Mouse (Mus musculus) right cerebral cortex, postnatal 36 days (tissue): ENCODE data around the gene Lysmd2.
"Not testable (repeated sequence)": the region's sequence is repeated elsewhere in the genome, so short reads cannot be mapped to it uniquely, and the experiment has no call there.

ENCODE experiments used
- DNase-seq, 2 experiments: peaks; one replicate each; pipeline ENCODE4 v3.0.0; 2022; ENCODE audit warnings: low spot score in 2 of 2, mixed read lengths in 1 of 2

Lysmd2 gene

GRCm38 (mm10) chr9:75626308-75626604 lies 715 bp downstream of the Lysmd2 start:
- no peak for DNase-seq

- no peak for DNase-seq
These were observed 5.4 kb downstream of the Lysmd2 start for GRCm38 (mm10) chr9:75630823-75631454.

- no peak for DNase-seq
These were observed 6.6 kb downstream of the Lysmd2 start for GRCm38 (mm10) chr9:75632111-75632510.

DNA sequence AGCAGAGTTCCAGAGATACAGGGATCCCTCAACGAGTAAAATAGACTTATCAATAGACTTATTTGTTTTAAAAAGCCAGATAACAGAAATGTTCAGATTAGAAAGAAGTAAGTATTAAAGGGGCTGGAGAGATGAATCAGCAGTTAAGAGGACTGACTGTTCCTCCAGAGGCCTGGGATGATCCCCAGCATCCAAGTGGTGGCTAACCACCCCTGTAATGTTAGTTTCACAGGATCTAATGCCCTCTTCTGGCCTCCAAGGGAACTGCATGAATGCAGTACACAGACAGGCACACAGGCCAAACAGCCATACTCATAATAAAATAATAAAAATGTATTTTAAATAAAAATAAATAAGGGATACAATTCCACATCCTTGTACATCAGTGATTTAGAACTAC lies 7.4 kb downstream of the Lysmd2 start:
- DNase-seq: no peak

GRCm38 (mm10) chr9:75633603-75634002 lies 8.1 kb downstream of the Lysmd2 start:
- no peak for DNase-seq

- DNase-seq: no peak
These were observed 8.7 kb downstream of the Lysmd2 start for GRCm38 (mm10) chr9:75634226-75634625.

DNA sequence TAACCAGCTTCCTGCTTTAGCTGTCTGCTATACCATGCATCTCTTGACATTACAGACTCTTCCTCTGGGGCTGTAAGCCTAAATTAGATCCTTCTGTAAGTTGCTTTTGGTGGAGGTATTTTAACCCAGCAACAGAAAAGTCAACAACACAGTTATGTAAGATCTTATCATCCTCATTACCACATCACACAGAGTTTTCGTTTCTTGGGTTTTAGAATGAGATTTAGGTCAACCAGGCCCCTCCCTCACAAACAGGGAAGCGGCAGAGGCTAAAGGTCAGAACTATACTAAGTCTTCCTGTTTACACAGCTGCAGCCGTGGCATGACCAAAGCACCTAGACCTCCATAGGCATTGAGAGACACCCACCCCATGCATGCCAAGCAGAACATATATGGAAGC lies 19.9 kb downstream of the Lysmd2 start:
- no peak for DNase-seq

DNA sequence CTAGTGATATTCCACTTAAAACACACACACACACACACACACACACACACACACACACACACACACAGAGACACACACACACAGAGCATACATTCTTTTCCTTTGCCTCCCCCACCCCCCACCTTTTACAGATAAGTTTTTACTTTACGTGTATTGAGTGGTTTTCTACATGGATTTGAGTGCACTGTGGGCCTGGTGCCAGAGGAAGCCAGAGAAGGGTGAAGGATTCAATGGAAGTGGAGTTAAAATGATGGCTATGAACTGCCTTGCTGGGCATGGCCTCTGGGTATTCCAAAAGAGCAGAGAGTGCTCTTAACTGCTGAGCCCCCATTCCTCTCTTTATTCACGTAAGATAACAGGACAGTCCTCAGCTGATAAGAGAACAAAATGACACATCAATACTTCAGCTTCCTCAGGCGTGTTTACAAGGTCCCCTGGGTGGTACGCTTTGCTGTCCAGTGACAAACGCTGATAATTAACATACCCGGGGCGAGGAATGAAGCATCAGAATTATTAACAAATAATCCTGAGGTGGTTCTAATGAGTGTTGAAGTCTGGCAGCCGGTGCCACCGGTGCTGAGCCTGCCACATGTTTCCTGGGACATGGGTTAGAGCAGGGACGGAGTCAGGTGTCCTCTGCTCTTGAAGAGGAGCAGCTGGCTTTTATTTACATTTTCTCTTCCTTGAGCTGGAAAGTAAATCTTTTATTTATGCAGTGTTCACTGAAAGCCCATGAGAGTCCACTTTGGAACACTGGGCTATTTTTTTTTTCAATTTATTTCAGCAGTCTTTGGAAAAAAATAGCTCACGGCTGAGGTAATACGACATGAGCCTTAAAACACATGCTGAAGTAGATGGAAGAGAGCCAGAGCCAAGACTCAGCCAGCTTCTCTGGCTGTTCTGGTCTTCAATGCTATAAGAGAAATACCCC lies 28.7 kb downstream of the Lysmd2 start:
- no peak for DNase-seq

GRCm38 (mm10) chr9:75656456-75656855 lies 30.9 kb downstream of the Lysmd2 start:
- DNase-seq: not testable (repeated sequence)

GRCm38 (mm10) chr9:75660917-75661316 lies 35.4 kb downstream of the Lysmd2 start:
- DNase-seq: peak; percentile 62 to 82

- DNase-seq: no peak
These were observed 39.8 kb downstream of the Lysmd2 start for GRCm38 (mm10) chr9:75665364-75665763.

DNA sequence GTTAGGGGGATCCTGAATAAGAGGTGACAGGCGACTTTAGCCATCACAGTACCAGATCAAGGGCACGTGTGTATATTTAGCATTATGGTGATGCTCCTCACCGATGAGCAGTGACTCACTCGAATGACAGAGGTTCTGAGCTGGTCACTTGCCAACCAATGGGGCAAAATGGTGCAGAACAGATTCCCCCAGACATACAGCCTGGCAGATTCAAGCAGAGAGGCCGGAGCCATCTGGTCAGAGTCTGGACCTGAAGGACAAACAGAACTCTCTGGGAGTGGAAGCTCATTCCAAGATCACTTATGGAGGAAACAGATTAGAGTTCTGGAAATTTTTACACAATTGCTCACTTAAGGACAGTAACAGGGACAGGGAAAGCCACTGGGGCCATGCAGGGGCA lies 41.1 kb downstream of the Lysmd2 start:
- DNase-seq: no peak

DNA sequence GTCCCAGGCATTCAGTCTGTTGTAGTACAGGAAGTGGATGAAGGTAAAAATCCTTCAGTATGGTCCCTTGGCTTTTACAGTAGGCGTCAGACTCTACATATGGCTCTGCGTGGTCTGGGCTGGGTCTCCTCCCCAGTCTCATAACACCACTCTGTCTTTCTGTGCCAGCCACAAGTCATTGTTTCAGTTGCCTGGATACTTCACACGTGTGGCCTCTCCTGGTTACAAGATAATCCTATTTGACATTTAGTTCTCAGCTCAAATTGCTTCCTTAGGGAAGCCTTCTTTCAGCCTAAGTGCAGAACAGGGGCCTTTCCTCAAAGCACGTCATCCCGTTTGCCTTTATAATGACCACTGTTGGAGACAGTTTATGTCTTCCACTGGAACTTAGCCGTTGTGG lies 47.2 kb downstream of the Lysmd2 start:
- DNase-seq: no peak

GRCm38 (mm10) chr9:75676226-75676625 lies 50.7 kb downstream of the Lysmd2 start:
- peak; percentile 58 to 74 for DNase-seq

DNA sequence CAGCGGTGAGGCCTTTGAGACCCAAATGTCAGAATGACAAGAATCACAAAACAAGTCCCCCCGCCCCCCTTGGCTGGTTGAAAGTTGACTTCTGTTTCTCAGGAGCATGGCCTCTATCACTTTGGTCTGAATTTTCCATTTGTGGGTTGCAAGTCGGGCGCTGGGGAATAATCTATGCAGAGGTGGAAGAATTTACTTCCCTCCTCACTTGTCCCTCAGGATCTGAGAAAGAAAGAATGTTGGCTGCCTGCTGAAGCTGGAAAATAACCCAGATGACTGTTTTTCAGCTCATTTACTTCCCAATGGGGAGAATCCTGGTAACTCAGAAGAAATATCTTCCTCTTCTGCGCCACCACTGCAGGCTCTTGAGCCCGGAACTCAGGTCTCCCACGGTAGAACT lies 52.8 kb downstream of the Lysmd2 start:
- DNase-seq: no peak

- no peak for DNase-seq
These were observed 54.1 kb downstream of the Lysmd2 start for GRCm38 (mm10) chr9:75679629-75680028.

- peak in 1 of 2 experiments; percentile 19 for DNase-seq
These were observed 55.1 kb downstream of the Lysmd2 start for GRCm38 (mm10) chr9:75680606-75681005.

DNA sequence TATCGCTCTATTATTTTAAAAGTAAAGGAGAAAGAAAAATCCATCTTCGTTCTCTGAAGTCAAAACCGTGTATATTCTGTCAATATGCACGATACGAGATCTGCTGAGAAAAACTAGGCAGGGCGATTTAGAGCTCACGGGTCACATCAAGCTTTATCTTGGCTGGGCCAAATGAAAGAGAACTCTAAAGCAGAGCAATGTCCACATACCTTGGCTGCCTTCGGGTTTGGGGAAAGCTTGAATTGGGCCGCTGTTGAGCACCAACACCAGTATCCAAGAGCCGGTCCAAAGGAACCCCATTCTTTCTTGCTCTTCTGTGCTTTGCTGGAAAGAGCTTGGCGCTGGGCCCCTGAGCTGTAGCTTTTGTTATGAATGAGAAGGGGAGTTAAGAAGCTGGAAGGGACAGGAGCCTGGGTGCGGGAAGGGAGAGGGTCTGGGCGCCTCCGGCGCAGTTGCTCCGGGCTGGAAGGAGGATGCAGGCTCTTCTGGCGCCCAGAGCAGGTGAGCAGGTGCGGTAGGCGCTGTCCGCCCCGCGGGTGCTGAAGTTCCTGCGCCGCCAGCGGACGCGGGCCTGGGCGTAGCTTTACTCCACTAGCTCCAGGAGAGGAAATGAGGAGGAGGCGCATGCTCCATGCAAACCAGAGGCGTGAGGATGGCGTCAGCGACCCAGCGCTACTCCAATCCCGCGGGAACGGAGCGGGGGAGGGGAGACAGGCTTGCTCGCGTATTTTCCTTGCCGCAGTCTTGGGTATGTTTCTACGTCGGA lies 58.1 kb downstream of the Lysmd2 start, which contains the start of gene Scg3:
TSS of gene Scg3 (minus strand) at position 631 of the 766 bp plus-strand sequence.
- DNase-seq: peak; percentile 95 to 96

DNA sequence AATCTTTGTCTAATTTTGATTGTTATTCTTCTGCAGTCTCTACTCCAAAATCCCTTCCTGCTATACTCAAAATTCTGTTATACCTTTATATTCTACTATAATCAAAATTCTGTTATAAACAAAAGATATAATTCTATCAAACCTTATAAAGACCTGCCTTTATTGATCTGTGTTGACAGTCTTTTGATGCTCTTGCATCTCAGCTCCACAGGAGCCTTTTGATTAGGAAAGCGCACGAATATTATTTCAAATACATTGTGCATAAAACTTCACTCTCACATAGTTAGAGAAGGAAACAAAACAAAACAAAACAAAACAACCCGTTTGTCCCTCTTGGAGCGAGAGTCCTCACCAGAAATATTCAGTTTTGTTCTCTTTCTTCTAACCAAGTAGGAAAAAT lies 58.8 kb downstream of the Lysmd2 start:
- no peak for DNase-seq

DNA sequence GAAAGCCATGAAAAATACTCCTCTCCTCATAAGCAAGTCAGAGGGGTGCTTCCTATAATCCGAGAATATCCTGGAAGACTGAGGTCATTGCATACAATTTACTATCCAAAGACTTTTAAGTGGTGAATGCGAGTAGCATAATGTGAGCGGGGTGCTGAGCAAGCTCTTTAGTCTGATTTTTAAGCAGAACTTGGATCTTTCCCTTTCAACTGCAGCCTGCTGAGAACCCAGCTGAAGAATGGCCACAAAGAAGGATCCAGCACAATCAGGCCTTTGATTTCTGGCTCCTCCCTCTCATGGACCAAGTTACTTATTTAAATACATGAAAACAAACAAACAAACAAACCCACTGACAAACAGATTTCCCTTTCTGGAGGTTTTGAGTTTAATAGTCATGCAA lies 59.2 kb downstream of the Lysmd2 start:
- DNase-seq: peak in 1 of 2 experiments; percentile 19
